Mouse (Mus musculus): Measurements from ENCODE around the gene Btbd9. TPM values are rescaled to one million over a fixed set of nuclear protein-coding genes. Genes with fewer than 3 reads are reported as not detected.

Gene Btbd9
- total RNA-seq, 2 experiments from 2014 or later = 95.6 to 106 TPM

DNA sequence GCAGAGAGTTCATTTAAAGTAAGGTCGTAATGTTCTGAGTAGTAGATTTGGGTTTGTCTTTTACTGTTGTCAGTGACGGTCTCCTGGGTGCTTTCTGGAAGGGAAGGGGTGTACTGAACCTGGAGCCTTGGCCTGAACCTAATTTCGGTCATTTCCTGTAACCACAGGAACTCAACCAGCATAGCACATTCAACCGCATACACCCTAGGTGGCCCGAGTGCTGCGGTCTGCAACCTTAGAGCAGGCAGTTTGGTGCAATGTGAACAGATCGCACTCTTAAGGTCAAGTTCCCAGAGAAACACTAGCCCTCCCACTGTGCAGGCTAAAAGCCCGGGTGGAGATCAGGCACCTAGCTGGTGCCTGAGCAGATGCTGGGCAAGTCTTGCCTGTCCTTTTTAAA is 240.5 kb downstream of the Btbd9 start:
- no peak for DNase-seq (ENCODE audit: low spot score in 2 of 2)
- intact Hi-C loops (cut with DNase I) = no loop called here

DNA sequence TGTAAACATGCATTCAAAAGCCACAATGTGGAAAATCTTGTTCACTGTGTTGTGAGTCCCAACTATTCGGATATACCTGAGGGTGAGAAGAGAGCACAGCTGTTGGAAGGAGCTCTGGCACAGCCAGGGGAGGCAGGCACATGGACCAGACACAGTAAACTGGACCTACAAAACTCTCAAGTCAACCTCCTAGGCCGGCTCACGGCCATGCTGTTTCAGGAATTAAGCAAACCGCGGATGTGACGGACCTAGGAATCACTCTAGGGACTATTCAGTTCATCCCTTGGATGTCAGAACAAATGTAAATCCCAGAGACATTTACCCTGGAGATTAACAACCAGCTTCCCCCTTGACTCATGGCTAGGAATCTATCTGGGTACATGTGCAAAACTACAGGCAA is 242.0 kb downstream of the Btbd9 start:
- DNase-seq (ENCODE audit: low spot score in 2 of 2) = no peak
- intact Hi-C loops (cut with DNase I) = no loop called here

DNA sequence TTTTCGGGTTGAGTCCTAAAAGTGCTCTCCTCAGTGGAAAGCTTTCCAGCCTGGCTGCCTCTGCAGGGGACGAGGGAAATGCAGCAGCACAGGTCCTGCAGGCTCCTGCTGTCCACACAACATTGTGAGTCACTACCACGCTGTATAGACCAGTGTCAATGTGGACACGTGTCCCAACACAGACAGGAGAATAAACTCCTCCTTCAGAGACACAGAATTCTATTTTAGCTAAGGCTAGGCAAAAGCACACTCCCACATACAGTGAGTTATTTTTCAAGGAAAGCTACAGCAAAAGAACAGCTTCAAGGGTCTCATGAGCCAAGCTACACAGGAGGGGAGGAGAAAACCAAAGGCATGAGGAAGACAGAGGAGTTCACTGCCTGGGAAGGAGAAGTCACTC is 243.2 kb downstream of the Btbd9 start:
- DNase-seq (ENCODE audit: low spot score in 2 of 2) = peak in 1 of 2 experiments; percentile 68
- intact Hi-C loops (cut with DNase I) = no loop called here

DNA sequence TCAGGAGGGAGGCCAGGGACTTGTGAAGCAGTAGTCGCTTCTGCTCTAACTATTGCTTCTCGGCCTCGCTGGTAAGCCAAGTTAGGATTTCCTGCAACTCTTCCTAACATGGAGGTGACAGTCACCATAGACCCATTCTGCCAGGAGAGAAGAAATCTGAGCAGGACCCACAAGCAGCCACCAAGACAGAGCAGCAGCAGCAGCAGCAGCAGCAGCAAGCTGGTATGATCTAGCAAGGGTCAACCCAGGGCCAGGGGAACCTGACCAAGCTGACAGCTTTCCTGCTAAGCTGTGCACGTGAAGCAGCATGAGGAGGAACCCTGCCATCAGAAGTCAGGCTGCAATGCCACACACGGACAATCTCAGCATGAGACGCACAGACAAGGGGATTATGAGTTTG is 244.9 kb downstream of the Btbd9 start:
- DNase-seq (ENCODE audit: low spot score in 2 of 2) = no peak
- intact Hi-C loops (cut with DNase I) = no loop called here

DNA sequence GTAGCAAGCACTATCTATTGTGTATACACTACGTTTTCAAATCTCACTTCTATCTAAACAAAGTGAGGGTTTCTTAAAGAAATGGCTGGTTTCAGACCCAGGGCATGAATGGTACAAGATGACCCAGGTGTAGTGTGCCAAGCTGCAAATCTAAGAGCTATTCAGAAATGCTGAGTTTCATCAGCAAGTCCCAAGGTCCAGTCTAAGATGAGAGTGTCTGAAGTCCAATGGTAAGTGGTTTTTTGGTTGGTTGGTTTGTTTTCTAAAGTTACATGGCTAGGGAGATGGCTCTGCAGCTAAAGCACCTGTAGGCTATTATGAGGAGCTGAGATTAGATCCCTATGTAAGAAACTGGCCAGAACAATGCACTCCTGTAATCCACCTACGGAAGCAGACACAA is 246.8 kb downstream of the Btbd9 start:
- no peak for DNase-seq (ENCODE audit: low spot score in 2 of 2)
- intact Hi-C loops (cut with DNase I) = no loop called here

DNA sequence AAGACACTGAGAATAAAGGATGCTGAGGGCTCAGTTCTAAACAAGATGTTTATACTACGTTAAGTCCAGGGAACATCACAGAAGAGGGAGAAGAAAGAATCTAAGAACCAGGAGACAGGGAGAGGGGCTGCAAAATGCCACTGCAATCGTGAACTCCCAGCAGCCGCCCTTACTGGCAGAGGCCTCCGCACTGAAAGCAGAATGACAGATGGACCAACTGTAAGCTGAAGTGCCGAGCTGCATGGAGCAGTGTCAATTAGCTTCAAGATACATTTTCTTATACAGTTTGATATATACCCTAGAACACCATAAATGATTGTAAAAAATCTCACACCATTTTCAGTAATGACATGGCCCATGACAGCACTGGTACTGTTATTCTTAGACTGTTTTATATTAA is 247.4 kb downstream of the Btbd9 start:
- no peak for DNase-seq (ENCODE audit: low spot score in 2 of 2)
- intact Hi-C loops (cut with DNase I) = no loop called here

DNA sequence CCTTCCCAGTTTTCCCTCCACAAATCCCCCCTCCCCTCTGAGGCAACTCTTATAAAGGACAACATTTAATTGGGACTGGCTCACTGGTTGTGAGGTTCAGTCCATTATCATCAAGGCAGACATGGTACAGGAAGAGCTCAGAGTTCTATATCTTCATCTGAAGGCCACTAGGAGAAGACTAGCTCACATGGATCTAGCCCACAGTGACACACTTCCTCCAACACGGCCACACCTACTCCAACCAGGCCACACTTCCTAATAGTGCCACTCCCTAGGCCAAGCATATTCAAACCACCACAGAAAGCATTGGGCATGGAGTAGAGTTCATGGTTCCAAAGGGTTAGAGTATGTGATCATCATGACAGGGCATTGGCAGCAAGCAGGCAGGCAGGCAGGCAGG is 249.4 kb downstream of the Btbd9 start:
- intact Hi-C loops (cut with DNase I) = no loop called here

DNA sequence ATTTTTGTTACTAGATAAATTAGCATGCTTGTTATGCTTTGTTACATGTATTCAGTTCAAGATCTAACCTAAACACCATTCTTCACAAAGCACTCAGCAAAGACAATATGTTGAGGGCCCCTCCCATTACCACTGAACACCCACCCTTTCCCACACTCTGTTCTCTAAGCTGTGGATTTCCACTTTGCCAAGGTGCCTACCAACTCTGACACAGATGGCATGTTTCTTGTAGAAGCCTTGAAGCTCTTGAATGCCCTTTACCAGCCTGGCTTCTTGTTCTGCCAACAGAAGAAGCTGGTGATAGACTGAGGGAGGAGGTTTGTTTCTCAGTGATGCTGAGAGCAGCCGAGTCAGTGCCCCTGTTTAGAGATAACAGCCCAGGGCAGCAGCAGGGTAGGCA is 256.0 kb downstream of the Btbd9 start:
- no peak for DNase-seq (ENCODE audit: low spot score in 2 of 2)
- intact Hi-C loops (cut with DNase I) = no loop called here

More for the DNA sequence above, 249.4 kb downstream of the Btbd9 start:
- DNase-seq (ENCODE audit: low spot score in 2 of 2) = no peak

DNA sequence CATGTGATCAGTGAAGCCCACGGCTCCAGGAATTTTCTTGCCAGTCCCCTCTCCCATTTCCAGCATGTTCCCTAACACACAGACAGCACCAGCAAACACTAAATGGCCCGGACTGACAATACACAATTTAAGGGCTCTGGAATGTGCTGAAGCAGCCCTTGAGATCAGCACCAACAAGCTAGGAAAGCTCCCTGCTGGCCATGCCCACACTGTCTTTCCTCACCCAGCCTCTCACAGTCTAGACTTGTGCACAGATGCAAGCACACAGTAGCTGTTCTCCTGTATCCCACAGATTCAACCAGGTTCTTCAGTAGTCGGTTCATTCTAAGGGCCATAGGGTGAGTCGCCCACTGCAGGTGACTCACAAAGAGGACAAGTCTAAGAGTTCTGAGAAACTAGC is 263.6 kb downstream of the Btbd9 start:
- intact Hi-C loops (cut with DNase I) = no loop called here
- no peak for DNase-seq (ENCODE audit: low spot score in 2 of 2)

DNA sequence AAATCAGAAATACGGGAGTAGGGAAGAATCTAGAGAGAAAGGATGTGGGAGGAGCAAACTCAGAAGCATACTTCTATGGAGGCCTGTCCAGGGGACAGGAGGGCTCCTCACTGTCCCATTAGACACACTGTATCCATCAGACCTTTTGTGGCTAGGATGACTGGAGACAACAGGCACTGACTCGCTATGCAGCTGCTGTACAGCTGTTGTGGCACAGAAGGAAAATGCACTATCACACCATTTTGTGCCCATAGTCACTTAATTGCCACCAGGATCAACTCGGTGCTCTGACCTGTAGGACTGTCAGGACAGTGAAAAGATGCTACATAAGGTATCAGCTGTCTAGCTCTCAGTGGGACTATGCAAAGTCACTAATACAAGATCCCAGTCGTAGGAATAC is 266.7 kb downstream of the Btbd9 start:
- no peak for DNase-seq (ENCODE audit: low spot score in 2 of 2)

DNA sequence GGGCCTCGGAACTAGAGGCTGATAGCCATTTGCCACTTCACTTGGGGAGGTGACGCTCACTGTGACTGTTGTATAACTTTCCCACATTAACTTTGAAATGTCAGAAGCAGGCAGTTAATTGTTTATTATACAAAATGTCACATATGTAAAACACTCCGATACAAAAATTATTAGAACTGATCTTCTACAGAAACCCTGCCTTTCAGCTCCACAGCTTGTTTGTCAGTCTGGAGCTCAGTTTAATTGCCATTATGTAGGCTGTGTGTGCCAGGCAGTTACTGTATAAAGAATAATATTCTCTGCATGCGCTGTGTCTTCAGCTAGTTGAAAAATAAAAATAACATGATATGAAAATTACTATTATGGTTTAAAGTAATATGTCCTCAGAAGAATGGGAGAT is 267.4 kb downstream of the Btbd9 start:
- no peak for DNase-seq (ENCODE audit: low spot score in 2 of 2)
- intact Hi-C loops (cut with DNase I) = no loop called here

More for the DNA sequence above, 266.7 kb downstream of the Btbd9 start:
- intact Hi-C loops (cut with DNase I) = no loop called here

DNA sequence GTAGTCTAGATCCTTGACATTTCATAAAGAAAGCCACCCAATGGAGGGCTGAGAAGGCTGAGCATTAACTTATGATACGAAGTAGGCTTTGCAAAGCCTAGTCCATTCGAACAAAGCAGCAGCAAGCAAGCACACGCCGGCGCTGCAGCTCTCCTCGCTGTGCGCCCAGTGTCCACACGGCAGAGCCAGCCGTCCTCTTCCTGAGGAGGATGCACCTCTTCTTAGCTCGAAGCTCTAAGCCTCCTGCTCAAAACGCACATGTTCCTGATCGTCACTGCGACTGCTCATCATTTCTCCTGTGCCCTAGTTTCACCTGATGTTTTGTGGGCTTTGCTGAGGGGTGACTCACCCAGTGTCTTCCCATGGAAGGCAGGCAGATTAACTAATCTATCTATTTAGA is 268.0 kb downstream of the Btbd9 start:
- intact Hi-C loops (cut with DNase I) = no loop called here
- DNase-seq (ENCODE audit: low spot score in 2 of 2) = no peak

DNA sequence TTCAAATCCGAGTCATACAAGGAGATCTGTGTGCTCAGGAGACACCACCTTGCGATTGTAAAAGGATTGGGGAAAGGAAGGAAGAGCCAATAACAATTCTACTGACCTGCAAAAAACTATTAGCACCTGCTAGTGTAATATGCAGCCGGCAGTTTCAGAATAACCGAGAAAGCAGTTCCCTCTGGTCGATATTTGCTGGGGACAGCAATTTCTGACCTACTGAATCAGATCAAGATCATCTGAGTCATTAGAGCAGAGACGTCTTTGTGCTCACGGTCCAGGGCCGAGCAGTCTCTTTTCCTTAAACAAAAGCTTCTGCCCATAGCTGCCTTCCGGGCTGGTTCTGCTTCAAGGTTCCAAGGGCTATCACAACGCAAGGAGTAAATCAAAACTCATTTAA is 269.1 kb downstream of the Btbd9 start:
- intact Hi-C loops (cut with DNase I) = no loop called here
- DNase-seq (ENCODE audit: low spot score in 2 of 2) = no peak

DNA sequence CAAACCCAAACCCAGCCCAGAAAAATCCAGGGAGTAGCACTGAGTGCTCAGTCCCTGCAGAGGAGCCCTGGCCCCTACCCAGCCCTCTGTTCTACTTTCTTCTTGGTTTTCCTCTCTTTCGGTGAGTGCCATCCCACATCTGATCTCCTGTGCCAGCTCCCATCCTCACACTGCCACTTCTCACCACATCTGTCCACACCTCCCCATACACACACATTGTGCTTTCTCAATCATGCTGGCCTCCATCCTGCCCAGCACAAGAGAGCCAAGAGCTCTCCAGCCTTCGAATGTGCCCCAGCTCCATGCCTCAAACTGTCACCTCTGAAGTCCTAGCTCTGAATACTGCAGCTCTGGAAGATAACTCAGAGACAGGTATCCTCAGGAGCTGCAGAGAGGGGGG is 271.5 kb downstream of the Btbd9 start:
- intact Hi-C loops (cut with DNase I) = no loop called here

DNA sequence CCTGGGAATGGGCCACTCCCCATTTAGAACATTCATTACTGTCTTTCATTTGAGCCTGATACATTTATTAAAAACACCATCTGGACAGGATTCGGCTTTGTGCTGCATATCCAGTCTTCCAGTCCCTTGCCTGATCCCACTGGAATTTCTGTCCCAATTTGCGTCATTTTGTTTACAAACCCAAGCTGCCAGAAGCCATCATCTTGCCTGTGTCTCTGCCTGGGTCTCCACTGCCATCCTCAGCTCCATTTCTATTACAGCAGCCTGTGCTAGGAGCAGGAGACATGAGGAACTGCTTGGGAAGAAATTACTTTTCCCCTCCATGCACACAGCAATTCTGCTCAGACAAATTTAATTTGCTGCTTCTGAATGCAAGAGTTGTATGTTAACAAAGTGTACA is 274.9 kb downstream of the Btbd9 start:
- DNase-seq (ENCODE audit: low spot score in 2 of 2) = no peak
- intact Hi-C loops (cut with DNase I) = no loop called here

More for the DNA sequence above, 271.5 kb downstream of the Btbd9 start:
- DNase-seq (ENCODE audit: low spot score in 2 of 2) = no peak

DNA sequence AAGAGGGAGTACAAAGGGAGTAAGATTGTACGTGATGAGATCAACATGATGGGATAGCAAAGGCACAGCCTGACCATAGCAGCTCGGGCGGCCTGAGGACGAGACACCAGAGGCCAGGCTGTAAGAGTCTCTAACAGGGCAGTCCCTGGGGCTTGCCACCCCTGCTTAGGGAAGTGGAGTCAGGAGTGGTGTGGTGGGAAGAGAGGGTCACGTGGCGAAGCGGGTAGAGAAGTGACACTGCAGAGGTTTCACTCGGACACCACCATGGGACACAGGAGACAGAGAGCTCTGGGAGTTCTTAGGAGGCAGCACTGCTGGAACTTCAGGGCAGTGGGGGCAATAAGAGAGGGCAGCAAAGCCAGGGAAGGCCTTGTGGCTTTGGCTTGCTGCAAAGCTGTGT is 278.9 kb downstream of the Btbd9 start:
- no peak for DNase-seq (ENCODE audit: low spot score in 2 of 2)
- intact Hi-C loops (cut with DNase I) = no loop called here

DNA sequence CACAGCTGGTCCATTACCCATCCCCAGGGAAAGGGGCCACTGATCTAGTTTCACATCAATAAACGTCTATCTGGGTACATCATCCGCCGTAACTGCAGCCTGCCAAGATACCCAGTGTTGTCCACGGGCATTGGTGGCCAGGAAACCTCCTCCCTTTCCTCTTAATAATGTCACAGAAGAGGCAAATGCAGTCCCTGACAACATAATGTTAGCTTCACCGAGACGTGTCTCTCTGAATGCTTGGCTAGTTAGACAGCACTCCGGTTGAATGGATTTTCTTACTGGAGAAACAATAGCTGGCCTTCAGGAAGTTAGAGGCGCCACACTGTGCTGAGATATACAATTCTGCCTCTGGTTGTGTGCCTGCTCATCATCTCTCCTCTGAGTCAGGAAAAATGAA is 280.2 kb downstream of the Btbd9 start:
- no peak for DNase-seq (ENCODE audit: low spot score in 2 of 2)

DNA sequence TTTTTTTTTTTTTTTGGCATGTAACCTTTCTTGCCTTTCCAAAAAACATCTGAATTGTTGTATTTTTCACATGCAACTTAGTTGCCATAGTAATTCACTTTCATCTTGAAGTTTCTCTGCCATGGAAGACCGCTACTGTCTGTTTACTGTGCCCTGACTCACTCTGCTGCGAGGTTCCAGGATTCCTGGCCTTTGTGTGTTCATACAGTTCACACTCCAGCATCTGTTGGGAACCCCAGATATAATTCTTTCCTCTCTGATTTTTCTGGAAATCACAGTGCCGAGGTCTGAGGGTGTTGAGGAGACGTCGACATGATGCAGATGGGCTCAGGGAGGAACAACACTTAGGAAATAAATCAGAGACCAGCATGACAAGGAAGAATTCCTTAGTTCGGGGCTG is 283.6 kb downstream of the Btbd9 start:
- intact Hi-C loops (cut with DNase I) = no loop called here
- no peak for DNase-seq (ENCODE audit: low spot score in 2 of 2)

More for the DNA sequence above, 280.2 kb downstream of the Btbd9 start:
- intact Hi-C loops (cut with DNase I) = no loop called here

DNA sequence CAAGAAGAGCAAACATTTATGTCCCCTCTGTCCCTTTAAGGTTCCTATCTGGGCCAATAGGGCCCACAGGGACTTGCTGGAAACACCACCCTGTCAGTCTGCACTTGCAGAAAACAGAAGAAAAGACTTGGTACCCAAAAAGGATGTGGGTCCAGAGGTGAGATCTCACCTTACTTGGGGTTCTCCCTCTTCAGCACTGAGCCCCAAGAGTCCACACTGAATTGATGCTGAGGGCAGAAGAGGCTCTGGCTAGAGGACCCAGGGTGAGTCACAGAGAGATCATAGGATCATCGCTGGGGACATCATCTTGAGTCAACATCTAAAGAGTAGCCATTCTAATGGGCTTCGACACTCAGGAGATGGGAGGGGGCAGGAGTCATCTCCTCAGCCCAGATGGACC is 290.6 kb downstream of the Btbd9 start:
- intact Hi-C loops (cut with DNase I) = no loop called here
- no peak for DNase-seq (ENCODE audit: low spot score in 2 of 2)

DNA sequence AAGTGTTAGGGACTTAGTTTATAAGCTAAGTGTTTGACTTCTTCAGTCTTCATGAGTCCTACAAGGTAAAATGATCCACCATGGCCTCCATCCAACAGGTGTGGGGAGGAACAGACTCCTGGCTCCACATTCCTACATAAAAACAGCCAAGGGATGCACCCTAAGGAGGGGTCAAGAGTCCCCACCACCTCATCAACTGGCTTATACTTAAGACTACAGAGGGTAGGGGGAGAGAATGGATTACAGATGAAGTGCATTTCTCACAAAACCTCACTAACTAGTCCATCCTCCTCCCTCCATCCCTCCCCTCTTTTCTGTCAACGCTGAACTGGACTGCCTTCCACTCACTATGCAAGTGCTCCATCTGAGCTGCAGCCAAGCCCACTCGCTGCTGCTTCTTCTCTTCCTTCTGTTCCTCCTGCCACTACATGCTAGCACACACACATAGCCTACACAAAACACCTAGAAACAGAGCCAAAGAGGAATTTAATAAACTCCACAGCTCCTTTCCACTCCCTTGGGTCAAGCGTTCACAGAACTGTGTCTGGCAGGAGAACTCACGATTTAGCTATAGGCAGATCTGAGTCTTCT is 292.7 kb downstream of the Btbd9 start:
- intact Hi-C loops (cut with DNase I) = no loop called here
- DNase-seq (ENCODE audit: low spot score in 2 of 2) = peak in 1 of 2 experiments; percentile 44

DNA sequence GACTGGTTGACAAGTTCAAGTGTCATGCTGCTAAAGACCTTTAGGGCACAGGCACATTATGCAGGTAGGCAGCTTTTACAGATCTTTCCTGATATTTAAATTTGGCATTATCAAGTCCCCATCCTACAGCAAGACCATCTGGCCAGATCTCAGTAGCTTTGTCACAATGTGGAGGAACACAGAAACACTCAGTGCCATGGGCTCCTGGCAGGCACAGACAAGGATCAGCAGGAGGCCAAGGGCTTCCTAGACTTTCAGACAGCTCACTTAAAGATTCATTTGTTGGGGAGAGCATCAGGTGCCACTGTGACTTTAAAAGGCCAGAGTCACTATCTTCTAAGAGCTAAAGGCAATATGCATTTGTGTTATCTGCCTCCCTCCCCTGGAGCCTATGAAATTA is 293.3 kb downstream of the Btbd9 start:
- DNase-seq (ENCODE audit: low spot score in 2 of 2) = no peak
- intact Hi-C loops (cut with DNase I) = no loop called here
